Comparison of ENCODE assay signal across 10 mouse cellular contexts in the genomic region with DNA sequence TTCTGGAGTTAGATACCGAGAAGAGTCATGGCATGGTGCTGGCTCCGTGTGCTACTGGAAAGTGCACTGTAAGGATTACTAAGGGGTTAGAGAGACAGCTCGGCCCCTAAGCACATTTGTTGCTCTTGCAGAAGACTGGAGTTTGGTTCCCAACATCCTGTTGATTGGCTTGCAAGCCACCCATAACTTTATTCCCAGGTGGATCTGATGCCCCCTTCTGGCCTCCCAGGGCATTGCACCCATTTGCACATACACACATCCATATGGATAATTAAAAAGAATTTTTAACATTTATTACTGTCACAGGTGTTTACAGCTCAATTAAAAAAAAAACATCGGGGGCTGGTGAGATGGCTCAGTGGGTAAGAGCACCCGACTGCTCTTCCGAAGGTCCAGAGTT. TPM values are rescaled to one million over a fixed set of nuclear protein-coding genes. Genes with fewer than 3 reads are reported as not detected.
DNase-seq lines count a peak whose midpoint lies in the region; ATAC-seq and TF ChIP-seq lines count a peak whose summit lies in the region.
"Had no signal": no experiment of that assay in that cellular context is flagged by ENCODE, and none has a peak within 500 bp of the region (broad histone marks: within the 10 kb centered on the region; RNA-seq: fewer than 3 reads in every experiment).

No protein-coding gene starts in this region.

- 96% methylated on average over 6 of the region's 6 CpGs for WGBS in hindbrain, embryonic 11.5 days
- 97% methylated on average over 6 of the region's 6 CpGs for WGBS in hindbrain, embryonic 10.5 days
- WGBS in lung, postnatal 0 days = 93% methylated on average over 6 of the region's 6 CpGs

- H3K4me1 ChIP-seq in hindbrain, embryonic 11.5 days (replicated peaks; ENCODE audit: control insufficient read depth, insufficient read depth, low read length) = no peaks in the 10 kb centered on the region
- H3K4me1 ChIP-seq in hindbrain, embryonic 10.5 days (replicated peaks) = peaks cover 12% of the 10 kb centered on the region
- H3K4me1 ChIP-seq in lung, postnatal 0 days (ENCODE audit: insufficient read depth, low read depth, low read length) = no peaks in the 10 kb centered on the region

- H3K4me3 ChIP-seq in hindbrain, embryonic 11.5 days (ENCODE audit: low read depth, low read length) = no peak overlapping the region
- H3K4me3 ChIP-seq in hindbrain, embryonic 10.5 days = no peak overlapping the region
- H3K4me3 ChIP-seq in lung, postnatal 0 days (ENCODE audit: low read depth, low read length) = no peak overlapping the region
- H3K4me3 ChIP-seq: erythroblast, embryonic 14.5 days; limb, embryonic 13.5 days; midbrain, embryonic 13.5 days had no signal

- in situ Hi-C loops in Patski (cut with MboI; ENCODE audit: low pct_unique_long_range_greater_than_20kb) = no loop called here

- no peak overlapping the region for H3K4me2 ChIP-seq in hindbrain, embryonic 11.5 days (replicated peaks; ENCODE audit: low read depth, low read length)
- no peak overlapping the region for H3K4me2 ChIP-seq in lung, postnatal 0 days (replicated peaks; ENCODE audit: low read depth, low read length)
- H3K4me2 ChIP-seq: limb, embryonic 13.5 days; midbrain, embryonic 13.5 days had no signal

- no peaks in the 10 kb centered on the region for H3K36me3 ChIP-seq in hindbrain, embryonic 11.5 days (ENCODE audit: control insufficient read depth, insufficient read depth, low read length)
- peaks cover 7% of the 10 kb centered on the region; the same call in 1 of the 2 replicates for H3K36me3 ChIP-seq in hindbrain, embryonic 10.5 days
- H3K36me3 ChIP-seq in lung, postnatal 0 days (ENCODE audit: insufficient read depth, low read length) = 0 out of 2 replicates have a peak, but pooled peaks cover 4% of the 10 kb centered on the region
- H3K36me3 ChIP-seq: limb, embryonic 13.5 days had no signal

- no peak for TF ChIP-seq EP300 in lung, postnatal 0 days (IDR thresholded peaks at IDR 0.05)

- H3K27ac ChIP-seq in hindbrain, embryonic 11.5 days (ENCODE audit: low read depth, low read length) = no peak overlapping the region
- H3K27ac ChIP-seq in hindbrain, embryonic 10.5 days = no peak overlapping the region
- H3K27ac ChIP-seq in lung, postnatal 0 days (ENCODE audit: low read length) = no peak overlapping the region
- H3K27ac ChIP-seq: limb, embryonic 13.5 days; midbrain, embryonic 13.5 days had no signal

- ATAC-seq in hindbrain, embryonic 11.5 days (ENCODE audit: low FRiP score) = no peak
- no peak for ATAC-seq in lung, postnatal 0 days
- no peak for ATAC-seq in Patski
- ATAC-seq in frontal cortex, adult (ENCODE audit: low TSS enrichment) = no peak

- peak; percentile 54 for TF ChIP-seq CTCF in lung, postnatal 0 days (IDR thresholded peaks at IDR 0.05)
- peak; percentile 75 for TF ChIP-seq CTCF in Patski (IDR thresholded peaks at IDR 0.05)

- H3K9ac ChIP-seq in hindbrain, embryonic 11.5 days (ENCODE audit: low read depth, low read length) = no peak overlapping the region
- H3K9ac ChIP-seq in lung, postnatal 0 days (replicated peaks; ENCODE audit: low read depth) = no peak overlapping the region
- H3K9ac ChIP-seq: limb, embryonic 13.5 days; midbrain, embryonic 13.5 days had no signal

- peak; percentile 36 for DNase-seq in hindbrain, embryonic 11.5 days (ENCODE audit: low spot score)
- DNase-seq in hindbrain, embryonic 10.5 days (ENCODE audit: low spot score) = no peak
- DNase-seq in lung, postnatal 0 days (ENCODE audit: low spot score) = no peak
- DNase-seq in lung, postnatal 4 days = no peak
- DNase-seq in Patski (ENCODE audit: low read depth, low spot score) = no peak
- peak; percentile 35 for DNase-seq in lung, postnatal 36 days

- H3K27me3 ChIP-seq in hindbrain, embryonic 11.5 days (ENCODE audit: control insufficient read depth, insufficient read depth, low read length) = no peaks in the 10 kb centered on the region
- no peaks in the 10 kb centered on the region for H3K27me3 ChIP-seq in hindbrain, embryonic 10.5 days (ENCODE audit: insufficient read depth, poor library complexity, severe bottlenecking)
- no peaks in the 10 kb centered on the region for H3K27me3 ChIP-seq in lung, postnatal 0 days (replicated peaks; ENCODE audit: insufficient read depth, low read length)
- H3K27me3 ChIP-seq in Patski = no peaks in the 10 kb centered on the region
- H3K27me3 ChIP-seq: limb, embryonic 13.5 days; midbrain, embryonic 13.5 days had no signal

- POLR2A ChIA-PET in Patski (lab: Charles Lee) = interaction anchor here (0.6 to 1.2 kb wide), 2 partner anchors 239 to 302 kb away, joined by 3 to 4 read pairs; no protein-coding TSS in a partner anchor

- CTCF ChIA-PET in Patski (lab: Charles Lee) = interaction anchor here (0.9 to 3.3 kb wide), 2 partner anchors 240 to 357 kb away, joined by 3 to 22 read pairs; no protein-coding TSS in a partner anchor

- H3K9me3 ChIP-seq in hindbrain, embryonic 11.5 days (ENCODE audit: control insufficient read depth, low read length) = no peaks in the 10 kb centered on the region
- no peaks in the 10 kb centered on the region for H3K9me3 ChIP-seq in hindbrain, embryonic 10.5 days
- no peaks in the 10 kb centered on the region for H3K9me3 ChIP-seq in lung, postnatal 0 days (ENCODE audit: low read length)
- H3K9me3 ChIP-seq: limb, embryonic 13.5 days; midbrain, embryonic 13.5 days had no signal

RNA-seq across cellular contexts. Expression of a gene that starts 33.6 kb away (rescaled TPM):
- polyA plus RNA-seq in hindbrain, embryonic 11.5 days (2014; fragmentation: Nextera tagmentation; extraction: Ambion mirVana) = 1.8 TPM in 2 replicates
- 3.7 and 5.0 TPM in 2 replicates for polyA plus RNA-seq in hindbrain, embryonic 10.5 days (2016; fragmentation: Nextera tagmentation; extraction: Ambion mirVana)
- polyA plus RNA-seq in lung, postnatal 0 days (2015; fragmentation: Nextera tagmentation; extraction: Ambion mirVana) = 3.5 and 3.7 TPM in 2 replicates
- polyA plus RNA-seq in Patski (2021) = 7.6 TPM

Comparison
In these comparisons a context has a peak if more than half of its experiments do, and no peak if none do; other contexts are left out.
1. DNase-seq: peak in hindbrain, embryonic 11.5 days (single experiment) and lung, postnatal 36 days (single experiment); none in hindbrain, embryonic 10.5 days (single experiment), lung, postnatal 0 days (single experiment), lung, postnatal 4 days (0 of 2) and Patski (single experiment).